Mouse (Mus musculus) C2C12 (cell line): Measurements from ENCODE around the gene Osbp. TPM values are rescaled to one million over a fixed set of nuclear protein-coding genes. Genes with fewer than 3 reads are reported as not detected.

Experiments used
- H3K27me3 ChIP-seq: one replicate; pipeline ENCODE4 v1.6.1; 2011; ENCODE audit not compliant: control insufficient read depth, insufficient read depth, insufficient read length
- H3K36me3 ChIP-seq: one replicate; pipeline ENCODE4 v1.6.1; 2011; ENCODE audit not compliant: control insufficient read depth, insufficient read depth
- H3K4me3 ChIP-seq: one replicate; pipeline ENCODE4 v1.5.1; 2011; ENCODE audit warnings: mild to moderate bottlenecking, control low read depth; ENCODE audit not compliant: poor library complexity, insufficient read depth, severe bottlenecking
- H3K79me2 ChIP-seq: one replicate; pipeline ENCODE4 v1.6.1; 2011; ENCODE audit not compliant: control insufficient read depth, insufficient read depth
- H3K79me3 ChIP-seq: one replicate; pipeline ENCODE4 v1.6.1; 2011; ENCODE audit warnings: low read depth, control low read depth
- H3ac ChIP-seq: one replicate; pipeline ENCODE3; 2011; ENCODE audit warnings: low read depth; ENCODE audit not compliant: control insufficient read depth, insufficient read length
- CEBPB ChIP-seq: IDR thresholded peaks from one replicate; pipeline ENCODE4 v1.6.1; 2011; ENCODE audit warnings: low read depth, mild to moderate bottlenecking, control low read depth, moderate library complexity
- CTCF ChIP-seq: IDR thresholded peaks from one replicate; pipeline ENCODE4 v1.5.1; 2011; ENCODE audit not compliant: control insufficient read depth, insufficient read depth, insufficient read length
- FOSL1 ChIP-seq: IDR thresholded peaks from one replicate; pipeline ENCODE4 v1.8.0; 2011; ENCODE audit warnings: mild to moderate bottlenecking, low read length; ENCODE audit not compliant: poor library complexity, insufficient read depth, severe bottlenecking
- MAX ChIP-seq: IDR thresholded peaks from one replicate; pipeline ENCODE4 v1.6.1; 2011; ENCODE audit warnings: mild to moderate bottlenecking, control low read depth
- MYOD1 ChIP-seq: IDR thresholded peaks from one replicate; pipeline ENCODE4 v1.6.1; 2011; ENCODE audit warnings: low read depth; ENCODE audit not compliant: control insufficient read depth, insufficient read length
- MYOG ChIP-seq: IDR thresholded peaks from one replicate; pipeline ENCODE4 v1.6.1; 2011; ENCODE audit not compliant: control insufficient read depth, insufficient read length; ENCODE audit errors: extremely low read depth
- USF1 ChIP-seq: IDR thresholded peaks from one replicate; pipeline ENCODE4 v1.6.1; 2011; ENCODE audit warnings: low read depth, mild to moderate bottlenecking, control low read depth, moderate library complexity
- polyA plus RNA-seq: library from polyadenylated mRNA; unstranded; fragments of >200 nt; fragmentation: generic; extraction: Trizol; gene quantifications from one replicate; pipeline ENCODE4 v1.2.1, GENCODE M21; 2012; ENCODE audit warnings: missing spikeins

The Osbp gene
- polyA plus RNA-seq, 1 experiment, result 14.3 TPM

GRCm38 (mm10) chr19:11964266-11964665 is 1.5 kb upstream of the Osbp start:
- peaks cover 21% of the 10 kb centered on the region for H3K79me3 ChIP-seq
- H3K79me2 ChIP-seq, result peaks cover 34% of the 10 kb centered on the region
- no peak overlapping the region for H3ac ChIP-seq
- peaks cover 12% of the 10 kb centered on the region for H3K36me3 ChIP-seq
- H3K4me3 ChIP-seq, result no peak overlapping the region
- H3K27me3 ChIP-seq, result peaks cover 4% of the 10 kb centered on the region
- TF ChIP-seq MYOD1 (no peak), CEBPB (no peak), MYOG (no peak), USF1 (no peak), MAX (no peak), CTCF (no peak), FOSL1 (no peak)

DNA sequence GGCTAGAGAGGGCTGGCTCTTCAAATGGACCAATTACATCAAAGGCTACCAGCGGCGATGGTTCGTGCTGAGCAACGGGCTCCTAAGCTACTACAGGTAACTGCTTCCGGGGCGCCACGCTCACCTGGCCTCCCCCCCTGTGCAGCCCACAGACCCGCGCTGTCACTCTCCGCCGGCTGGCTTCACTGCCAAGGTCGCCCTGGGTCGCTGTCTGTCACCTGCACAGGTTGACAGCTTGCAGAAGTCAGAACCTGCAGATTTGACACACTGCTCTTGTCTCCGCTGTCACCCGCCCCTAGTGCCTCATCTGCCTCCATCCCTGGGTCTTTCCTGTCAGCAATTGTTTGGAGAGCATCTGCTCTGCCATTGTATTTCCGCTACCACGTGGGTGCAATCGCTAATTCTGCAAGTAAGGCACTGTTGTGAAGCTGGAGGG is 478 bp downstream of the Osbp start:
- peaks cover 4% of the 10 kb centered on the region for H3K27me3 ChIP-seq
- peak overlapping the region; percentile 87 for H3K4me3 ChIP-seq
- H3K79me3 ChIP-seq, result peaks cover 31% of the 10 kb centered on the region
- H3ac ChIP-seq, result peak overlapping the region; percentile 69
- H3K36me3 ChIP-seq, result peaks cover 21% of the 10 kb centered on the region
- TF ChIP-seq MYOD1 (no peak), USF1 (peak; percentile 12)
- H3K79me2 ChIP-seq, result peaks cover 49% of the 10 kb centered on the region

DNA sequence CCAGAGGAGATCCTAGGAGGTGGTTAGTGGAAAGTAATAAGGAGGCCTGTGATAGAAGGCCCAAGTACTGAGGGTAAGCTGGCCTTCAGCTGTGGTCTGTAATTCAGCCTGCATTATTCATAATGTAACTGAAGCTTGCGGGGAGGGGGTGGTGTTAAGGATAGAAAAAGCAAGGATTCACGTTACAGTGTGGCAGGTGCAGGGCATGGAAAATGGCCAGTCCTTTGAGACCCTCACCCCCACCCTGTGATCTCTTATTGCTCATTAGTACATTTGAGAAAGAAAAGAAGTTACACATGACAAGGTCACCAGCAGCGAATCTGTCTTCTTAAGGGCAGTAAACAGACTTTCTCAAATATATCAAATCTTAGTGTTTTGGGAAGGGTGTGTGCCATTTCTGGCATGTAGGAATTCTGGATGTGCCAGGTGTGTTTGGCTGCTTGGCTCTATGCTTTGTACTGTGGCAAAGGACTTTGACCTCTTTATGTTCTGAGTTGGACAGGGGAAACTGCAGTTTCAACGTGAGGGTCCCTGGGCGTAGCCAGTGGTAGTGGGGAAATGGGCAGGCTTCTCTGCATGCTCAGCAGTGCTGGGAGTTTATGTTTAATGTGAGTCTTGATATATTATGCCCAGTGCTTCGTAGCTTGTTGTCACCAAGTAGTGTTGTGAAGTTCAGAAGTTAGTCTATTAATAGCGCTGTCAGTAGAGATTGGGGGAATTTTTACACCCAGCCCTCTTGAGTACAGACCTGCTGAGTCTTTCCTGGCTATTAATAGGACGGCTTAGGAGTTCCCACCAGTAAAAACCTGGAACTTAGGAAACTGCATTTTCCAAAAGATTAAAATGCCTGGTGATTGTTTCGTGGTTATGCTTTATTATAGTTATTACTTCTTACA is 3.7 kb downstream of the Osbp start:
- peaks cover 53% of the 10 kb centered on the region for H3K36me3 ChIP-seq
- TF ChIP-seq CEBPB (no peak), MAX (no peak), CTCF (no peak), USF1 (no peak), MYOD1 (no peak), MYOG (no peak), FOSL1 (no peak)
- no peaks in the 10 kb centered on the region for H3K27me3 ChIP-seq
- peaks cover 49% of the 10 kb centered on the region for H3K79me2 ChIP-seq
- H3K79me3 ChIP-seq, result peaks cover 31% of the 10 kb centered on the region
- no peak overlapping the region for H3ac ChIP-seq
- H3K4me3 ChIP-seq, result no peak overlapping the region

DNA sequence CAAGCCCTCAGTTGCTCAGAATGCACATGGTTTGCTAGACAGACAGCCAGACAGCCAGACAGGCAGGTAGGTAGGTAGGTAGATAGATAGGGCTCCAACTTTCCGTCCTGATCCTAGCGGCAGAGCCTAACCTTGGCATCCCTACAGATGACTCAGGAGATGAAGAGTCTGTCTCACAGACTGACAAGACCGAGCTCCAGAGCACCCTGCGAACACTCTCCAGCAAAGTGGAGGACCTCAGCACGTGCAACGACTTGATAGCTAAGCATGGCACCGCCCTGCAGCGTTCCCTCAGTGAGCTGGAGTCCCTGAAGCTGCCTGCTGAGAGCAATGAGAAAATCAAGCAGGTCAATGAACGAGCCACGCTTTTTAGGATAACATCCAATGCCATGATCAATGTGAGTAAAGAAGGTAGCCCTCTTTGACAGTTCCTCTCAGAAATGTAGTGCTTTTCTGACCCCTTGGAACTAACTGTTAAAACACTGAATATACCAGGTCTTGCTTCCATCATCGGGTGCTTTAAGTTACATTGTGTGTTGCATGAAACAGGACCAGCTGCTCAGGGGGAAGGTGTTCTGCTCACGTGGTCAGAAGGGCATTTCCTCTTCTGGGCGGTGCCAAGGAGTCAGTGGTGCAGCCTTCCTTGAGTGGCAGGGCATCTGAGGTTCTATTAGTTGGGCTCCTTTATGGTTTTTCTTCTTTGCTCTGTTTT is 7.9 kb downstream of the Osbp start:
- Histone ChIP-seq H3ac (no peak overlapping the region), H3K4me3 (no peak overlapping the region), H3K36me3 (peaks cover 76% of the 10 kb centered on the region), H3K79me3 (peaks cover 11% of the 10 kb centered on the region), H3K79me2 (peaks cover 21% of the 10 kb centered on the region), H3K27me3 (no peaks in the 10 kb centered on the region)
- TF ChIP-seq MYOD1 (no peak), USF1 (no peak), MAX (no peak), MYOG (no peak), CTCF (no peak), FOSL1 (no peak), CEBPB (no peak)

DNA sequence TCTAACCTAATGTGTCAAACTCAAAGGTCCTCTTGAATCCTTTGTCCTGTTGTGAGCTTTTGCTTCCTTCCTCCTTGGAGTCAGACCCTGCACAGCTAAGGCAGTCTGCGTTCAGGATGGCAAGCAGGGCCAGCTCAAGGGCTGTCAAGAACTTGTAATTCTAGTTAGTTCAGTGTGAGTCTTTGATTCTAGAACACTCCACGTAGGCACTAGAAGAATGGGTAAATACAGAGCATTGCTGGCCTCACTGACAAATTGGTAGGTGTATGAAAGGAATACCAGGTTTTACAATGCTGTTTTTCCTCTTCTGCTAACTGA is 8.4 kb downstream of the Osbp start:
- Histone ChIP-seq H3K79me3 (peaks cover 10% of the 10 kb centered on the region), H3ac (no peak overlapping the region), H3K36me3 (peaks cover 79% of the 10 kb centered on the region), H3K27me3 (no peaks in the 10 kb centered on the region), H3K4me3 (no peak overlapping the region), H3K79me2 (peaks cover 16% of the 10 kb centered on the region)
- TF ChIP-seq USF1 (no peak), CEBPB (no peak), MYOG (no peak), MYOD1 (no peak), FOSL1 (no peak), MAX (no peak), CTCF (no peak)
